Mouse (Mus musculus) forebrain, embryonic 11.5 days (tissue): ENCODE results near the gene Ears2. TPM values are rescaled to one million over a fixed set of nuclear protein-coding genes. Genes with fewer than 3 reads are reported as not detected.

ENCODE experiments used
- ATAC-seq: fragments of 200-750 bp; cut with Nextera tagmentation; replicated peaks from 2 replicates; pipeline ENCODE4 v1.8.0; 2017; ENCODE audit warnings: moderate TSS enrichment; ENCODE audit not compliant: low FRiP score
- DNase-seq: peaks from one replicate; pipeline ENCODE4 v3.0.0-alpha.2; 2017; ENCODE audit warnings: low spot score
- H3K27ac ChIP-seq: fragments of 300-500 bp; sonication (generic); 2 replicates; pipeline ENCODE4 v1.5.1; 2014; ENCODE audit warnings: low read depth, low read length
- H3K27me3 ChIP-seq: fragments of 300-500 bp; sonication (generic); 2 replicates; pipeline ENCODE4 v1.6.1; 2014; ENCODE audit warnings: mild to moderate bottlenecking, low read length, mixed read lengths; ENCODE audit not compliant: control insufficient read depth, insufficient read depth
- H3K36me3 ChIP-seq: fragments of 300-500 bp; sonication (generic); 2 replicates; pipeline ENCODE4 v1.6.1; 2014; ENCODE audit warnings: mild to moderate bottlenecking, low read length, moderate library complexity, mixed read lengths; ENCODE audit not compliant: control insufficient read depth, insufficient read depth
- H3K4me1 ChIP-seq: fragments of 300-500 bp; sonication (generic); replicated peaks from 2 replicates; pipeline ENCODE4 v1.6.1; 2014; ENCODE audit warnings: low read length, mixed read lengths; ENCODE audit not compliant: control insufficient read depth, insufficient read depth
- H3K4me2 ChIP-seq: fragments of 300-500 bp; sonication (generic); 2 replicates; pipeline ENCODE4 v1.6.1; 2014; ENCODE audit warnings: low read depth, mild to moderate bottlenecking, low read length, moderate library complexity, mixed read lengths; ENCODE audit not compliant: severe bottlenecking
- H3K4me3 ChIP-seq: fragments of 300-500 bp; sonication (generic); 2 replicates; pipeline ENCODE4 v1.5.1; 2014; ENCODE audit warnings: low read depth, low read length
- H3K9ac ChIP-seq: fragments of 300-500 bp; sonication (generic); 2 replicates; pipeline ENCODE4 v1.6.1; 2014; ENCODE audit warnings: low read length
- H3K9me3 ChIP-seq: fragments of 300-500 bp; sonication (generic); 2 replicates; pipeline ENCODE4 v1.6.1; 2016; ENCODE audit warnings: low read length, mixed read lengths; ENCODE audit not compliant: control insufficient read depth
- WGBS: fragments of 180-500 bp; shearing (Covaris S2); extraction: QIAGEN DNeasy Blood & Tissue Kit; methylation state at CpG from one replicate; pipeline ENCODE4 v1.1.7; 2014; 5-methylcytosine and 5-hydroxymethylcytosine counted together
- polyA plus RNA-seq: library from polyadenylated mRNA; unstranded; fragments of >200 nt; fragmentation: Nextera tagmentation; extraction: Ambion mirVana; gene quantifications from 2 replicates; pipeline ENCODE4 v1.2.1, GENCODE M21; 2014

Ears2 gene
- polyA plus RNA-seq, 1 experiment from 2014 or later = 18.1 TPM

DNA sequence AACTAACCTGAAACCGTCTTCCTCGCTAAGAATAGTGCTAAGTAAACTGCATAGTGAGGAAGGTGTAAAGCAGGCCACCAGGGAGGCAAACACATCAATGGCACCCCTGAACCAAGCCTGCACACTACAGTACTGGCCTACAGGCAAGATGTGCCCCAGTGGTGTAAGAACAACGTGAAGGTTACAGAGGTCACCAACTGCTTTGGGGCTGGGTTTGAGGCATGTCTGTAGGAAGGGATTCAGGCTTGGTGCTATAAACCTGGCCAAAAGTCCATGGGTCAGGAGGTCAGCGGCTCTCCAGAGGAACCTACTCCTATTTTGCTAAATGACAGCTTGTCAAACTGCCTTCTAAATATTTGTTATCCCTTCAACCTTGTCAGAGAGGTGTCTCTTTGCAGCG, 10.4 kb downstream of the Ears2 start:
- no peak overlapping the region for H3K9ac ChIP-seq
- H3K4me2 ChIP-seq = no peak overlapping the region
- no peaks in the 10 kb centered on the region for H3K4me1 ChIP-seq
- H3K36me3 ChIP-seq = no peaks in the 10 kb centered on the region
- DNase-seq = no peak
- H3K27ac ChIP-seq = no peak overlapping the region
- no peak overlapping the region for H3K4me3 ChIP-seq
- ATAC-seq = no peak
- no peaks in the 10 kb centered on the region for H3K9me3 ChIP-seq
- H3K27me3 ChIP-seq = no peaks in the 10 kb centered on the region
- WGBS = 89% methylated on average over 5 of the region's 5 CpGs

DNA sequence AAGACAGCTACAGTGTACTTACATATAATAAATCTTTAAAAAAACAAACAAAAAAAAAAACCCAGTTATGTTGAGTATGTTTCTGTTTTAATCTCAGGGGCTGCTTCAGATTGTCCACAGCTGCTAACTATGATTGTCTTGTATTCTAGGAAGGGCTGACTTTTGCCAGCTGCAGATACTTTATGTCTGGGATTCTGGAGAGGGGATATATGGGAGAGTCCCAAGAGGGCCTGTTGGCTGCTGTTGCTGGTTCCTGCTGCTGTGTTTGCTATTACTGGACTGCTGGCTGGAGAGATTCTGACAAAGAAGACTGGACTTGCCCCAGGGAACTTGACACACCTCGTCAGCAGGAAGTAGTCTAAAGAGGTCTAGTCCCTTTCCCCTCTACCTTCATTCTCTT, 16.2 kb downstream of the Ears2 start:
- ATAC-seq (no peak), DNase-seq (no peak)
- no peaks in the 10 kb centered on the region for H3K4me1 ChIP-seq
- H3K36me3 ChIP-seq = no peaks in the 10 kb centered on the region; the same call in 1 of the 2 replicates
- H3K9ac ChIP-seq = no peak overlapping the region
- H3K27ac ChIP-seq = no peak overlapping the region
- H3K9me3 ChIP-seq = no peaks in the 10 kb centered on the region
- 84% methylated on average over 1 of the region's 1 CpGs for WGBS
- no peak overlapping the region for H3K4me2 ChIP-seq
- H3K4me3 ChIP-seq = no peak overlapping the region
- H3K27me3 ChIP-seq = no peaks in the 10 kb centered on the region

DNA sequence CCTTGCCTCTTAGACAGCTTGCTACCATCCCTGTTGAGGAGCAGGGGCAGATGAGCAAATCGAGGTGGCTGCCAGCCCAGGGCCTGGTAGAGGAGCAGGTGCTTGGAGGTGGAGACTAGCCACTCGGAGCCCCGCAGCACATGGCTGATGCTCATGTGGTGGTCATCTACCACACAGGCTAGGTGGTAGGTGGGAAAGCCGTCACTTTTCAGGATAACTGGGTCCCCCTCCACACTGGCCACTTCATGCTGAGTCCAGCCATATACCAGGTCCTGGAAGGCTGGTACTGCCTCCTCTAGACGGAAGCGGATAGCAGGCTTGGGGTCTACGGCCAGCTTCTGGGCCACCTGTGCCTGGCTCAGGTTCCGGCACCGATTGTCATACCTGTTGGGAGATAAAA, 18.9 kb downstream of the Ears2 start:
- WGBS = 91% methylated on average over 9 of the region's 9 CpGs
- H3K4me2 ChIP-seq = no peak overlapping the region
- no peaks in the 10 kb centered on the region; the same call in 1 of the 2 replicates for H3K36me3 ChIP-seq
- no peak overlapping the region for H3K27ac ChIP-seq
- H3K9me3 ChIP-seq = no peaks in the 10 kb centered on the region
- DNase-seq (no peak), ATAC-seq (no peak)
- no peaks in the 10 kb centered on the region for H3K4me1 ChIP-seq
- H3K9ac ChIP-seq = no peak overlapping the region
- H3K27me3 ChIP-seq = no peaks in the 10 kb centered on the region
- H3K4me3 ChIP-seq = no peak overlapping the region

DNA sequence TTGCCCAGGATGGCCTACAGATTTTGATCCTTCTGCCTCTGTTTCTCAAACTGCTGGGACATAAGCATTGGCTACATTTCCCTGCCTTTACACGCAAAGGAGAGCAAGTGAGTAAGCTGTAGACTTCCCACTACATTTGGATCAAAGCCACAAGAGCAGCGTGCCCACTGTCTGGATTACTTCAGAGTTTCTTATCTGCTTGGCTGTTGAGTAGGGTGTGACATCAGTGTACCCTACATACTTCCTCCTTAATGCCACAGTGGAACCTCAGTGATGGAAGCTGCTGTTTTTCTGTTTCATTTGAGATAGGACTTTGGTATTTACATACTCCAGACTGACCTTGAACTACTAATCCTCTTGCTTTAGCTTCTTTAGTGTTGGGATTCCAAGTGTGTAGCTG, 20.2 kb downstream of the Ears2 start:
- no peak overlapping the region for H3K9ac ChIP-seq
- no peak for ATAC-seq
- H3K4me1 ChIP-seq = no peaks in the 10 kb centered on the region
- no peak for DNase-seq
- H3K27ac ChIP-seq = no peak overlapping the region
- H3K36me3 ChIP-seq = no peaks in the 10 kb centered on the region; the same call in 1 of the 2 replicates
- H3K4me2 ChIP-seq = no peak overlapping the region
- H3K9me3 ChIP-seq = no peaks in the 10 kb centered on the region
- WGBS = 90% methylated on average over 2 of the region's 2 CpGs
- no peak overlapping the region for H3K4me3 ChIP-seq
- H3K27me3 ChIP-seq = no peaks in the 10 kb centered on the region

DNA sequence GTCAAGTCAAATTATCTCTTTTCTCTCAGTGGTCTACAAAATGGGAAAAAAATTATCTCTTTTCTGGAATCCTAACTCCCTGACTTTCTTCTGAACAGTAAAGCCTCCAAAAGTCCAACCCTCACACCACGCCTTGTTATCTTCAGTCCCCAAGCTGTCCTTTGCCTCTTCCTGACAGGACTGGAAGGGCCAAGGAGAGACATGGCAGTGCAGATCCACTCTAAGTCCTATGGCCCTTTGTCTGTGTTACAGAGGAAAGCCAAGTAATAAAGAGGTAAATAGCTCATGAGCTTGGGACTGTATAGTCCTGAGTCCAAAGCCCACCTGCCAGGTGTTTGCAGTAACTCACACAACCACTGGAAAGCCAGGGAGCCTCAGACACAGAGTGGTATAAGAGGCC, 21.4 kb downstream of the Ears2 start:
- no peaks in the 10 kb centered on the region; the same call in 1 of the 2 replicates for H3K36me3 ChIP-seq
- no peak for ATAC-seq

DNA sequence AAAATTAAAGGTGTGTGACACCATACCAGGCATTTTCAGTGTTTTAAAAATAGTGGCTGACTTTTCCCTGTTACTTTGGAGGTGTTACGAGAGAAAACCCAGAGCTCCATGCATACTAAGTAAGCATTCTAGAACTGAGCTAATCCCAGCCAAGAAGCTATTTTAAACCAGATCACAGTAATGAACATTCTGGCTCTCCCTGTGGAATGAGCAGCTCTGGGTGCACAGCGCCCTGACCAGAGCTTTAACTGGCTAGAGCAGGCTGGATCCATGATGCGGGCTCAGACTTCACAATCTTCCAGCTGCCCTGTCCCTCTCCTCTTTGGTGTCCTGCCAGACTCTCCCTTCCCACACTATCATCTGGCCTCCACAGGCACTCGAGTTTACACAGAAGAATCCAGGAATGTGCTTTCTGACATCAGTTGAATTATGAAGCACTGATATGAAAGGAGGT, 21.9 kb downstream of the Ears2 start:
- no peak for DNase-seq
- 92% methylated on average over 4 of the region's 4 CpGs for WGBS
- H3K4me1 ChIP-seq = no peaks in the 10 kb centered on the region
- no peaks in the 10 kb centered on the region; the same call in 1 of the 2 replicates for H3K36me3 ChIP-seq
- ATAC-seq = no peak
- no peak overlapping the region for H3K4me3 ChIP-seq
- H3K27ac ChIP-seq = no peak overlapping the region
- H3K9me3 ChIP-seq = no peaks in the 10 kb centered on the region
- H3K27me3 ChIP-seq = no peaks in the 10 kb centered on the region
- no peak overlapping the region for H3K4me2 ChIP-seq
- no peak overlapping the region for H3K9ac ChIP-seq

More for the DNA sequence above, 21.4 kb downstream of the Ears2 start:
- Histone ChIP-seq H3K4me1 (no peaks in the 10 kb centered on the region), H3K27ac (no peak overlapping the region), H3K9ac (no peak overlapping the region), H3K4me3 (no peak overlapping the region), H3K9me3 (no peaks in the 10 kb centered on the region), H3K4me2 (no peak overlapping the region), H3K27me3 (no peaks in the 10 kb centered on the region)
- WGBS = 84% methylated on average over 1 of the region's 1 CpGs
- no peak for DNase-seq

DNA sequence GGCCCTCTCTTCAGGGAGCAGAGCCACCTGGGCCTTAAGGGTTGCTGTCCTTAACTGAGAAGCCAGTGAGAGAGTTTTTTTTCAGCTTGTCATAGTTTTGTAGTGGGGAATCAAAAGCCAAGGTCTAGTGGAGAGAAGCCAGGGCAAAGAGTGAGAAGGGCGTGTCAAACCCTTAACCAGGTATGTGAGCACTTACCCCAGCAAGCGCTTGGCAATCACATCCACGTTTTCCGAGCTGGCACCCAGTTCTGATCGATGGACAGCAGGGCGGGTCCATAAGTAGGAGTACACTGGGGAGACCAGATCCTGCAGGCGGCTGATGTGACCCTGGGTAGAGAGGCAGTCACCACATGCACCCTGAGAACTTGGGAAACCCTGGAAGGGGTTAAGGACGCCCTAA, 23.0 kb downstream of the Ears2 start:
- H3K27me3 ChIP-seq = no peaks in the 10 kb centered on the region
- no peak overlapping the region for H3K4me2 ChIP-seq
- H3K4me3 ChIP-seq = no peak overlapping the region
- no peaks in the 10 kb centered on the region for H3K9me3 ChIP-seq
- H3K4me1 ChIP-seq = no peaks in the 10 kb centered on the region
- H3K9ac ChIP-seq = no peak overlapping the region
- DNase-seq (no peak), ATAC-seq (no peak)
- 89% methylated on average over 8 of the region's 8 CpGs for WGBS
- no peaks in the 10 kb centered on the region; the same call in 1 of the 2 replicates for H3K36me3 ChIP-seq
- H3K27ac ChIP-seq = no peak overlapping the region

DNA sequence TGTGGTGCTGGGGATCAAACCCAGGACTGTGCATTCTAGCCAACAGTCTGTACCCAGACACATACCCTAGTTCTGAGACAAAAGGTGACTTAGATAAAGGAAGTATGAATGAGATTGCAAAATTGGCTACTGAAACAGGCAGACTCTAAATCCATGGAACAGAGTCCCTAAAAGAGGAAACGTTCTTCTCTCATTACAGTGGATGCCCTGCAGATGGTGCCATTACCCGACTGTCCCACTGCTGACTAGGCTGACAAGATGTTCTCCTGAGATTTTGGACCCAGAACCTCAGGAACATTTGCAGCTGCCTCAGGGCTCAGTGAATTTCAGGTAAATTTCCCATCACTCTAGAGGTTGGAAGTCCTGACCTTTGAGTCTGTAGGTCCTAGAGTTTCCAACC, 32.7 kb downstream of the Ears2 start:
- no peaks in the 10 kb centered on the region for H3K4me1 ChIP-seq
- no peak overlapping the region for H3K9ac ChIP-seq
- no peak for ATAC-seq
- H3K4me2 ChIP-seq = no peak overlapping the region
- H3K9me3 ChIP-seq = no peaks in the 10 kb centered on the region
- no peaks in the 10 kb centered on the region for H3K36me3 ChIP-seq
- H3K27ac ChIP-seq = no peak overlapping the region
- WGBS = 42% methylated on average over 2 of the region's 2 CpGs
- H3K4me3 ChIP-seq = no peak overlapping the region
- H3K27me3 ChIP-seq = no peaks in the 10 kb centered on the region
- DNase-seq = no peak

DNA sequence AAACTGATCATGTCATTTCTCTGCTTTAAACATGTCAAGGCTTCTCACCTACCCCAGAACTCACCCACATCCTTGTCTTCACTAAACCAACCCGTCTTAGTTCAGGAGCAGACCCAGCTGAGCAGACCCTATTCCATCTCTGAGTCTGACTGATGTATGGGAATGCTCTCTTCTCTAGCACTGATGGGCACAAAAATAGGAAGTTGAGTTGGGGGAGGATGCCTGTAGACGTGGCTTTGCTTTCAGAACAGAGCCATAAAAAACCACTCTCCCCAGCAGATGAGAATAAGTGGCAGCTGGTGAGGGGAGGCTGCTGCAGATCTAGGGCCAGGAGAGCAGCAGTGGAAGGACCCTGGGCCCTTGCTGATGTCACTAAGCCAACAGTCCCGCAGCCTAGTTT, 33.7 kb downstream of the Ears2 start:
- ATAC-seq = no peak
- 76% methylated on average over 3 of the region's 3 CpGs for WGBS
- Histone ChIP-seq H3K27me3 (no peaks in the 10 kb centered on the region), H3K36me3 (no peaks in the 10 kb centered on the region), H3K9ac (no peak overlapping the region), H3K4me2 (no peak overlapping the region), H3K9me3 (no peaks in the 10 kb centered on the region), H3K4me3 (no peak overlapping the region), H3K27ac (no peak overlapping the region), H3K4me1 (no peaks in the 10 kb centered on the region)
- DNase-seq = no peak
